Mouse (Mus musculus) layer of hippocampus, adult 18-20 months (tissue): ENCODE results near the gene Dusp23. TPM values are rescaled to one million over a fixed set of nuclear protein-coding genes. Genes with fewer than 3 reads are reported as not detected.

Experiments used
- DNase-seq, 2 experiments: peaks; one replicate each; pipeline ENCODE4 v3.0.0; 2022; ENCODE audit warnings: low spot score in 2 of 2
- total RNA-seq, 2 experiments: library from RNA; stranded (reverse); gene quantifications; 2 replicates each; pipeline ENCODE4 v1.2.3; 2021

Gene Dusp23
- total RNA-seq, 2 experiments from 2014 or later = 5.9 to 8.5 TPM

DNA sequence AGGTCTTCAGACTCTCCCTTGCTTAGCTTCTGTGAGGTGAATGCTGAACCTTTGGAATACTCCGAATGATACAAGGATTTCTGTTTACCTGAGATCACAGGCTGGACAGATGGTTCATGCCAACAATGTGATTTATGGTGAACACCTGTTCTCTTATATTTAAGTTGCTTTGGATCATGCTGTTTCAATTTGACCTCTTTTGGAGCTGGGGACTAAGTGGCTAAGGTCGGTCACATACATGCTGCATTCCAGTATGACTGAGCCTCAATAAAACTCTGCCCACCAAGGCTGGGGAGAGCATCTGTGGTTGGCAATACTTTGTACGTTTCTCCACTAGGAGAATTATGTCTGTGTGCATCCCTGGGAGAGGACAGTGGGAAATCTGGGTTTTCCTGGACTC, 8.7 kb downstream of the Dusp23 start:
- no peak for DNase-seq

DNA sequence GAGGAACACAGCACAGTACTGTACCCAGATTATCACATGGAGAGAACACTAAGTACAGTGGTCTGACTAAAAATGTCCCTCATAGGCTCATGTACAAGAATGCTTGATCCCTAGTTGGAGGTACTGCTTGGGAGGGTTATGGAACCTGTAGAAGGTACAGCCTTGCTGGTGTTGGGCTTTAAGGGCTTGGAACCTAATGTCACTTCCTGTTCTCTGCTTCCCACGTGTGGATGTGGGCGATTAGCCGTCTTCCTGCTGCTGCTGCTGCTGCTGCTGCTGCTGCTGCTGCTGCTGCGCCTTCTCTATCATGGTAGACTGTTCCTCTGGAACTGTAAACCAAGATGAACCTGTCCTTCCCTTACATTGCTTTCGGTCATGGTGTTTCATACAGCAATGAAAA, 9.2 kb downstream of the Dusp23 start:
- no peak for DNase-seq

DNA sequence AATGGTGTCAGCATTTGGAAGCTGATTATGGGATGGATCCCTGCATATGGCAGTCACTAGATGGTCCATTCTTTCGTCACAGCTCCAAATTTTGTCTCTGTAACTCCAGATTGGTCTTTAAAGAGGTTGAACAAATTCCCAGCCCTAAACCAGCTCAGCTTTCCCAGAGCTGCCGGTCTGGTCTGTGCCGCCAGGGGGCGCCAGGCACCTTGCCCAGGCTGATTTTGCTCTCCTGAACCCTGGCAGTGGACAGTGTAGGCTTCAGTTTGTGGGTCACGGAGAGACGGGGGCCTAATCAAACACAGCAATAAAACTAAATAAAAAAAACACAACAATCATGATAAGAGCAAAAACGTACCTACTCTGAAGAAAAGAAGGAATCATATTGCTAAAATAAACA, 13.5 kb downstream of the Dusp23 start:
- peak in 1 of 2 experiments; percentile 72 for DNase-seq

DNA sequence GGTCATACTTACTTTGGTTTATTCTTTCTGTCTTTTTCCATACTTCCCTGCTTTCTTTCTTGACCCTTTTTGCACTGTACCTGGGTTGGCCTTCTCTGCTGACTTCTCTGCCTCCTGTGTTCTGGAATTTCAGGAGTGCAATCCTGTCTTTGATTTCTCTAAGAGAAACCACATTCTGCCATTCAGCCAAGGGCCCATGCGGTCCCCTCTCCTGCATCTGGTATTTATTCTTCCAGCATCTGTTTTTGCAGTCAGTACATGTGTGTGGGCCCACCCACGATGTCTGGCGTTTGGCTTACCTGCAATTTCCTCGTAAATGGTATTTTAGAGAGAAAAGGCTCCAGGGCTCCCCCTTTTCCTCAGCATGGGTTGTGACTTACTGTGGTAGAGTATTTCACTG, 14.6 kb downstream of the Dusp23 start:
- DNase-seq = no peak

DNA sequence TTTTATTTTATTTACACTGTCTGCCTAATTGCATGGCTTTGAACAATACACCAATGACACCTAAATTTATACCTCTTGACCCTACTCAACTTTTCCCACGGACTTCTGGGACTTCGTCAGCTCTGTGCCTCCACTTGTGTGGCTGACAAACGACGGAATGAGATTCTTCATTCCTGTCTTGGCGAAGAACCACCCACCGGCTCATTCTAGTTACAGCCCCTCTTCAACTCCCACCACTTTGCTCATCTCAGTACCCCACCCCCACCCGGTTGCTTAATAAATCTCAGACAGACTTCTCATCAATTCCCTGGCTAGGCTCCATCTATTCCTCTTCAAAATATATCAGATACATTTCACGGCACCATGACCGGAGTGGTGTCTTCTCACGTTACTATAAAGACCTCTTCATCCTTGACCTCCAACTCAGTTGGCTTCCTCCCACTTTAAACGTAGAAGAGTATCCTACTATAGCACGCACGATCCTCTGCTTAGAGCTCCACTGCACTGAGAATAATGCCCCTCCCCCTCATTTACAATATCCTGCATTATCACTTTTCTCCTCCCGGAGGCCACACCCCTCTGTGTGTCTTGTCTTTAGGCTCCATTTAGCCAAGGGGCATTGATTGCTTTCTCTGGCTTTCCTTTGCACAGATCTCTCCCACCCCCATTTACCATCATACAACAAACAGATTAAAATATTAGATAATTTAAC, 15.2 kb downstream of the Dusp23 start:
- DNase-seq = no peak

DNA sequence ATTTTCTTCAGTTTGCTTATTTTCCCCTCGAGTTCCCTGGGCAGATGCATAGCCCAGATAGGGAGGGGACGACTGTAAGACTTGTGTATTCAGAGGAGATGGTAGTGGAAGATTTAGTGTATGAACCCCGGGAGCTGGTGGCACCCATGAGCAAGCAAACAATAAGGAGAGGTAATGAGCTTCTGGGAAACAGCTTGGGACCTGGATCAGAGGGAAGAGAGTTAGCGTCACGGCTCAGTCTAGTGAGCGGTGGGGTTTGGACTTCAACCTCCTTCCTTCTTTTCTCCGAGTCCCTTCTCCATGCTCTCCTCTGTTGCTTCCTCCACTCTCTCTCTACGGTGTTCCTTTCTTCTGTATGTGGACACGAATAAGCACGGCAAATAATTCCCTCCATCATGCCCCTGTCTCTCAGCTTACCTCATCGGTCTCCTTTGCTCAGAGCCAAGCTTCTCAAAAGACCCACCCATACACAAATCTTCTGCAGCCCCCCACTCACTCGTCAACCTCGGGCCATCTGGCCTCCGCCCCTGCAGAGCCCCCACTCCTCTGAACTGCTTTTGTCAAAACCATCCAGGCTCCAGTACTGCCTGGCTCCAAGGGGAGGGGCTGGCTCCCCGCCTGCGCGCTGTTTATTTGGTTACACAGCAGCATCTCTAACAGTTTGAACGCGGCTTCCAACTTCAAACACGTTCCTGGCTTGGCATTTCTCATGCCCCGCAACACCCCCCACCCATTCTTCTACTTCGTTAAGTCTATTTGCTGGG, 16.0 kb downstream of the Dusp23 start:
- peak in 1 of 2 experiments; percentile 60 for DNase-seq

DNA sequence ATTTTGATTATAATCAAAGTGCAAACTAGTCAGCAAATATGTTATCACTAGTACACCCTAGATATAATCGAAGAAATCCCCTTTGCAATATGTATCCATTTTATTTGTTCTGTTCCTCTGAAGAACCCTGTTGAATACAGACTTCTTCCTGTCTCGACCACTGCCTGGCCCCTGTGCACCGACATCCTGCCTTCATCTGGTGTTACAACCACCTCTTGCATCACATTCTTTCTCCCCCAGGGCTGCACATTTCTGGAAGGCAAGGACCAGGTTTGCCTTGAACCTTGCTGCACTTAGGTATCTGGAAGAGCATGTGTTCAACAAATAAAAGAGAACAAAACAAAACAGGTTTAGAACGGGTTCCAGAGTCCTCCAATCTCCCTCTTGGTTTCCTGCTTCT, 17.4 kb downstream of the Dusp23 start:
- DNase-seq = no peak

DNA sequence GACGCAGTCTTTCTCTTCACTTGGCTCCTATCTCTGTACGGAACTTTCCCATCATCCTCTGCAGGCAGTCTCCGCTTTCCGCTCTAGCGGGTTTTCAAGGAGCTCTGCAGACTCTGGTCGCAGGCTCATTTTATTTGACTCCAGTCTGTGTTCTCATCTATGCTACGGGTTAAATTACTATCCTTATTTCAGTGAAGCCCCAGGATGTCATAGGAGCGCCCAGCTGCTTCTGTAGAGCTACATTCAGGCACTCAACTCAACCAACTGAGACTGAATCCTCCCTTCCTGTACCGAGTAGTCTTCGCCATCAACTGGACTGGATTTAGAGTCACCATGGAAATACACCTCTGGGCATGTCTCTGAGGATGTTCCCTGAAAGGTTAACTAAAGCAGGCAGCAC, 18.1 kb downstream of the Dusp23 start:
- DNase-seq = no peak

DNA sequence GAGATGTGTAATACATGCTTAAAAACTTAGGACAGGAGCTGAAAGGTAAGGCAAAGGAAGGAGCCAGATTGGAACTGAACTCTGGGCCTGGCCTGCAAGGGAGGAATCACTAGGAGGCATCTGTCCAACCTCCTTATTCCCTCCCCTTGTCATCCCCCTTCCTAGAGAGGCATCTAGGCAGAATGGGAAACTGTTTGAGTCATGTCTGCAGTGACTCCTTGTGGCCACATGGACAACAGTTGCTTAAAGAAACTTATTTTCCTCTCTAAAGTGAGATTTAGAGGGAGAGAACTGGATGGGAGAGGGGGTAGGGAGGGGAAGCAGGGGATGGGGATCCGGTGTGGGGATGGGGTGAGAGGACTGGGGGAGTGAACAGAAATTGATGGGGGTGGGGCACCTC, 20.0 kb downstream of the Dusp23 start:
- DNase-seq = no peak

DNA sequence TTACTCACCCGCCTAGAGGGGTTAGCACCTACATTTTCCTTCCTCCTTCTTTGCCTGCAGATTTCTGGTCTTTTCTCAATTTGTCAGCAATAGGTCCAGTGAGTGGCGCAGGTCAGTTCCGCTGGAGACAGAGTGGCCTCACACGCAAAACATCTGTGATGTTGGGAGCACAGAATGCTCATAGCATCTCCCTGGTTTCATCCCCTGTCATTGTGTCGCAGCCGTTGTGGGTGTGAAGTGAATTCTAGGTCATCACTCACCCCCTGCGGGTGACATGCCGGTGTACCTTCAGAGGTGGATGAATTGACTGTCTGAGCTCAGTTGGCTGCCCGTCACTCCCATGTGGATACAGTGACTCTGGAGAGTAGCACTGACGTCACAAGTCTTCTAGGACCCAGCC, 21.5 kb downstream of the Dusp23 start:
- no peak for DNase-seq

DNA sequence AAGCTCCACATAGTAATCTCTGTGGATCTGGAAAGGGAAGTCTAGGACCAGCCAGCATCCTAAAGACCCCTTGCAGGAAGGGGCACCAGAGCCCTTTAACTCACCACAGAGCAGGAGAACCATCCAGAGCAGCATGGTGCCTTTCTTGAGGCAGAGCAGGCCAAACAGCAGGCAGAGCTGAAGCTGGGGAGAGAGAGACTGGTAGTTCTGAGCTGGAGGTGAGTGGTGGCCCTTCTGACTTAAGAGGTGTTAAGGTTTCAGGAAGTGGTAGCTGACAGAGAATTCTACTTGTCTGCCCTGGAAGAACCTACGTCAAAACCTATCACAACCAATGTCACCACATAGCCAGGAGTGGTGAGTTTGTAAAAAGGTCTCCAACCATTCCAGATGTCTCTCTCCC, 30.4 kb downstream of the Dusp23 start, which contains the start of gene Fcrl6:
Gene Fcrl6 (minus strand): TSS at position 226 of the 400 bp plus-strand sequence.
- no peak for DNase-seq

DNA sequence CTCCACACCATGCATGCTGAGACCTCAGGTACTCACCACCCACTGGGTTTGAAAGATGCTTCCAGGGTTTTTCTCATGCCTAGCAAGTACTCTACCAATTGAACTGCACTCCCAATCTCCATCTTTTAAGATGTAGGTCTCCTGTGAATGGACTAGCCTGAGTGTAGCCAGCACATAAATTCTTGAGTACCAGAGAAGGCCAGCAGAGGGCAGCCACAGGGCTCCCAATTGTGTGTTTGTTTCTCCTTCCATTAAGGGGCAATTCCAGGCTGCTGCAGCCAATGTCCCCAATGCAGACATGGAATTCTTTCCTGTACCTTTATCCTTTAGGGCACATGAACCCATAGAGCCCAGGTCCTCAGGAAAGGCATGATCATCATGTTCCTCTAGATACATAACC, 38.3 kb downstream of the Dusp23 start:
- DNase-seq = peak in 1 of 2 experiments; percentile 72

DNA sequence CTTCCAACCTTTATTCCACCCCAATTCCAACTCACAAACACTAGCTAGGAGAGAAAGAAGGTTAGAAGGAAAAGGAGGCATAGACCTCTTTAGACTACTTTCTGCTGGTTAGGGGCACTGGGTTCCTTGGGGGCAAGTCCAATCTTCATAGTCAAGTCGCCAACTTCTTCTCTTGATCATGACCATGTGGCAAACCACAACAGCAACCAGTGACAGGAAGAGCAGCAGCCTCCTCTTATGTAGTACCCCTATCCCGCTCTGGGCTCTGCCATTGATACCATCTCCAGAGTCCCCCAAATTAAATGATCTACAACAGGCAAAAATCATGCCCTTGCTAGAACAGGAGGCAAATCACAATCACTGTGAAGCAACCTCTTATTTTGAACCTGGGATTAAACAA, 38.8 kb downstream of the Dusp23 start:
- no peak for DNase-seq

DNA sequence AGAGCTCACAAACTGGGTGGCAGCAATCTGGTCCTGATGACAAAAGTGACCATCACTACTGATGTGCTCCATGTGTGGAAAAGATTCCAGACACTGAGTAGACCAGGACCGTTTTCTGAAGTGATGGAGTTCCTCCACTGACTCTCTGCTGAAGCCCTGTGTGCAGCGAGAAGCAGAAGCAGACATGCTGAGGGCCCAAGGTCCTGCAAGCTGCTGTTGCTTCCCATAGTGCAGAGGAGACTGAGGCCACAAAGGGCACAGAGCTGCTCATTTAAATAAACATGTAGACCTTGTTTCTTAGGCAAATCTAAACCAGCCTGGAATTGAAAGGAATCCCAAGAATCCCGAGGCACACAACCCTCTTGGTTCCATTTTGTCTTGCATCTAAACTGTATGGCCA, 39.4 kb downstream of the Dusp23 start:
- DNase-seq = no peak

DNA sequence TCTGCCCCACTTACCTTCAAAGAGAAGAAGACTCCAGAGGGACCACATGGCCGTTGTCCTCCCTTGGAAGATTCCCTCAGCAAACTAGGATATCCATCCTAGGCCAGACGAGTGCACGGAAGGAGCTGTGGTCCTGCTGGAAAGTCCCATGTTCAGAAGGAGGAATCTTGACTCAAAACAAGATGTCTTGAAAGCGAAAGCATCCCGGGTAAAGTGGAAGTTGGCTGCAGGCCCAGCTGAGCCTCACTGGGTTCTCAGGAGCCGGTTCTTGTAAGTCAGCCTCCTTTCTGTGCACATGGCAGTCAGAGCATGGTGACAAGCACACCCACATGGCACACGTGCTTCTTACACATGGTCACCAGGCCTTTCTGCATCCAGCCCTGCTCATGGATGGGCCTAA, 42.4 kb downstream of the Dusp23 start, which contains the start of gene Slamf8:
Gene Slamf8 (minus strand): TSS at position 184 of the 400 bp plus-strand sequence.
- DNase-seq = peak in 1 of 2 experiments; percentile 27

DNA sequence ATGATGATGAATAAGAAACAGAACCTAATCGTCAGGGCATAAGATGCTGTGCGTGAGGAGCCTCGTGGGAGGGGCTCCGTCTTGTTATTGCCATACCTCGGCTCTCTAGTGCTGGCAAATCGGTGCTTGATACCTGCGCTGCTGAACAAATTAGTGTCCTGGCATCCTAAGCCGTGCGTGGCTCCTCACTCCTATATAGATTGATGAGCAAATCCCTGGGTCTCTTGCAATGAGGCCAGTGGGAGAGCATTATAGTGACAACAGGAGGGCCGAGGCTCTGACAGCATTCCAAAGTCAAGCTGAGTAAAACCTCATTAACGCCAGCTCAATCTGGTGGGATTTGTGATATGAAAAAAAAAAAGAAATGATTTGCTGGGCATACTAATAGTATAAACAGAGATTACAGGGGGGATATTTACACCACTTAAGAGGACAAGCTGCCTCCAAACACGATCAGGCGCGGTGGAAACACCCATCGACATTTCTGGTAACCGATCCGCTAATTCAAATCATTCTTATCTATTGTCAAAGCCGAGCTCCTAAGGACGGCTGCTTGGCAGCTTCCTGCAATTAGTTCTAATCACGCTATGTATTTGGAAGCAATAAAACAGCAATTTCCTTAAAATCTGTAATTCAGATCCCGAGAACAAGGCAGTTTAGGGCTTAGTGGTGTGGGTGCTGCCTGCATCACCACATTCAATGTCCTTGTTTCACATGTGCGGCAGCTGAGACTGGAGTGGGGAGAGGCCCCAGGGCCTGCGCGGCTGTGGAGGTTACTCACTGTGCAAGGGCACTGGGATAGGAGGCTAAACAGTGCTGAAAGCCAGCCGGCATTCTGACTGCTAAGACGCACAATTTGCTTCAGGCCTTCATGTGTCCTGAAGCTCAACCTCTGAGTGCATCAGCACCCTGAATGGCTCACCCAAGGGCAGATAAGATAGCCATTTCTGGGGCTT, 46.9 kb downstream of the Dusp23 start:
- DNase-seq = peak in 1 of 2 experiments; percentile 7

DNA sequence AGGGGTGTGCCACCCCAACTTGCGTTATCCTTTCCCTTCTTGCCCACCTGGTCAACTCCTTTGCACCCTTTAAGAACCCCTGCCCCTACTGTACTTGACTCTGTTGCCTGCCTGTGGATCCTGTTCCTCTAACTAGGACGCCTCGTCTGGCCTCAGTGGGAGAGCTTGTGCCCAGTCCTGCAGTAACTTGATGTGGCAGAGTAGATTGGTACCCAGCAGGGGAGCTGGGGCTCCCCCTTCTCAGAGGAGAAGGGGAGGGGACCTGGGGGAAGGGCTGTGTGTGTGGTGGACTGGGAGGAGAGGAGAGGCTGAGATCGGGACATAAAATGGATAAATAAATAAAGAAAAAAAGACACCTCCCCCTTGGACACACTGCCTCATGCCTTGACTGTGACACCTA, 47.7 kb downstream of the Dusp23 start:
- no peak for DNase-seq

DNA sequence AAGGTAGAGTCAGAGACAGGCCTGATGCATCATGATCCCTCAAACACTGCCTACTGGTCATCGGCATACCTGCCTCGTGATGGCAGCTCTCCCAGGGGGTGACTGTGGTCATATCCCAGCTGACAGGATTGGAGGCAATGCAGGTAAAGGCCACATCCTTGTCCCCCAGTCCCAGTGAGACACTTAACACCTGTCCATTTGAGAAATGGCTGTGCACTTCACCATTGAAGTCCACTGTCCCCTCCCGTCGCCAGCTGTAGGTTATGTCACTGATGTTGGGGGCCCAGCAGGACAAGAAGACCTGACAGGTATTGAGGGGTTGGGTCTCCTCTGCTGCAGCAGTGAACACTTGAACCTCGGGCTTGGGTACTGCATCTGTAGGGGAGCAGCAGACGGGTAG, 48.5 kb downstream of the Dusp23 start:
- DNase-seq = no peak

DNA sequence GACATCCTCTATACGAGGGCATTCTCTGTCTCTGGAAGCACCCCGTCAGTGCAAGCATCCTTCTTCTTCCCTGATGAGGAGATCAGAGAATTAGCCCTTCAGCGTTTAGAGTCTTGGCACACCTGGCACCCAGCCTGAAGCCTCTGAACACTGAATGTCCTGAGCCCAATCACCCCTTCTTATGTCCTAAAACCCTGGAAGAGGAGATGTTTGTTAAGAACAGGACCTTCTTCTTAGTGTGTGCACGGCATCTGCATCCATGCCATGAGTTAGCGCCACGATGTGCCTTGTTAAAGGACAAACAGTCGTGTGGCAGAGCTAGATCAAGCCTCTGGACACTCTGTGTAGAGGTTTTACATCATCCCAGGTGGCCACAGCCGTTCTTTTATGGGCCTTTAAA, 50.3 kb downstream of the Dusp23 start:
- DNase-seq = no peak
